Mouse (Mus musculus) small intestine, adult 2 months (tissue): ENCODE measurements at regions not wholly inside any gene's neighbourhood (a gene's known extent, or its start where the extent isn't known, plus 50 kb on each side); places are given as distances from the start of the nearest gene placed in this dataset.

Experiments
- CTCF ChIP-seq: fragments of 200-500 bp; IDR thresholded peaks from 2 replicates; pipeline ENCODE4 v1.5.1; 2012; ENCODE audit warnings: low read depth, mild to moderate bottlenecking, control low read depth, inconsistent platforms, low read length, moderate library complexity, mixed read lengths; ENCODE audit not compliant: insufficient replicate concordance, insufficient read length; ENCODE audit errors: extremely low read depth
- POLR2A ChIP-seq: fragments of 200-500 bp; IDR thresholded peaks from 2 replicates; pipeline ENCODE4 v1.6.1; 2012; ENCODE audit warnings: low read depth, mild to moderate bottlenecking, control low read depth, inconsistent platforms, low read length, moderate library complexity

GRCm38 (mm10) chr4:137120597-137120996 lies 72.0 kb upstream of the Zbtb40 start:
- TF ChIP-seq CTCF (no peak), POLR2A (no peak)
